18 mouse cellular contexts compared by ENCODE assay signal in the genomic region with DNA sequence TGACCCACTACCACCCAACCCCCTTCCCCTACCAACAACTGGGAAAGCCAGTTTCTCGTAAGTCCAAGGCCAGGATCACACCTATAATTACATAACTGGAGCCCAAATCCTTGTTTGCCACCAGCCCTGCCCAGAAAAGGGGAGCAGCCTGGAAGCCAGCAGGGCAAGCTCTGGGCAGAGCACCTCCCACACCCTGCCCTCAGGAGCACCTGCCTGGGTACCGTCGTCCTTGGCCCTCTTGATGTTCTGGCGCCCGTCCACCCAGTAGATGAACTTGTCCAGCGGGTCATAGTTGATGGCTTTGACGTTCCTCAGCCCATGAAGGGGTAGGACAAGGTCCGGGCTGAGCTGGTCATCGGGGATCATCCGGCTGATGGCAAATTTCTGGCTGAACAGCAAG. TPM values are rescaled to one million over a fixed set of nuclear protein-coding genes. Genes with fewer than 3 reads are reported as not detected.
DNase-seq lines count a peak whose midpoint lies in the region; ATAC-seq and TF ChIP-seq lines count a peak whose summit lies in the region.
"Had no signal": no experiment of that assay in that cellular context is flagged by ENCODE, and none has a peak within 500 bp of the region (broad histone marks: within the 10 kb centered on the region; RNA-seq: fewer than 3 reads in every experiment).

No protein-coding gene starts in this region.

- H3K4me2 ChIP-seq in embryonic facial prominence, embryonic 14.5 days (ENCODE audit: low read depth, low read length) = no peak overlapping the region
- no peak overlapping the region for H3K4me2 ChIP-seq in liver, postnatal 0 days (ENCODE audit: low read depth, low read length)
- no peak overlapping the region for H3K4me2 ChIP-seq in embryonic facial prominence, embryonic 15.5 days (replicated peaks)
- H3K4me2 ChIP-seq in forebrain, embryonic 11.5 days (ENCODE audit: low read depth, low read length, severe bottlenecking) = no peak overlapping the region
- H3K4me2 ChIP-seq: forebrain, embryonic 13.5 days; hindbrain, embryonic 12.5 days; limb, embryonic 12.5 days; liver, embryonic 12.5 days; lung, embryonic 15.5 days; midbrain, embryonic 13.5 days had no signal

- no peaks in the 10 kb centered on the region for H3K9me3 ChIP-seq in embryonic facial prominence, embryonic 14.5 days (ENCODE audit: control insufficient read depth, low read length)
- H3K9me3 ChIP-seq in embryonic facial prominence, embryonic 10.5 days = no peaks in the 10 kb centered on the region
- H3K9me3 ChIP-seq in liver, postnatal 0 days (ENCODE audit: low read length) = no peaks in the 10 kb centered on the region
- no peaks in the 10 kb centered on the region for H3K9me3 ChIP-seq in embryonic facial prominence, embryonic 15.5 days (replicated peaks)
- H3K9me3 ChIP-seq in forebrain, embryonic 11.5 days (ENCODE audit: control insufficient read depth, low read length) = no peaks in the 10 kb centered on the region
- H3K9me3 ChIP-seq: forebrain, embryonic 13.5 days; hindbrain, embryonic 12.5 days; limb, embryonic 12.5 days; liver, embryonic 12.5 days; lung, embryonic 15.5 days; midbrain, embryonic 13.5 days had no signal

- 90% methylated on average over 10 of the region's 10 CpGs for WGBS in embryonic facial prominence, embryonic 14.5 days
- 91% methylated on average over 10 of the region's 10 CpGs for WGBS in embryonic facial prominence, embryonic 10.5 days
- 21% methylated on average over 10 of the region's 10 CpGs for WGBS in liver, adult 2 months
- WGBS in liver, postnatal 0 days (ENCODE audit: insufficient replicate concordance) = 75% methylated on average over 10 of the region's 10 CpGs
- WGBS in embryonic facial prominence, embryonic 15.5 days = 84% methylated on average over 10 of the region's 10 CpGs
- WGBS in forebrain, embryonic 11.5 days = 92% methylated on average over 10 of the region's 10 CpGs

- peaks cover 81% of the 10 kb centered on the region for H3K36me3 ChIP-seq in embryonic facial prominence, embryonic 14.5 days (ENCODE audit: control insufficient read depth, insufficient read depth, low read length)
- peaks cover 96% of the 10 kb centered on the region for H3K36me3 ChIP-seq in embryonic facial prominence, embryonic 10.5 days (replicated peaks)
- H3K36me3 ChIP-seq in liver, adult 2 months (ENCODE audit: control insufficient read depth, insufficient read depth, low read length) = peaks cover 15% of the 10 kb centered on the region
- H3K36me3 ChIP-seq in liver, postnatal 0 days (replicated peaks; ENCODE audit: insufficient read depth, low read length) = peaks cover 48% of the 10 kb centered on the region
- H3K36me3 ChIP-seq in embryonic facial prominence, embryonic 15.5 days = peaks cover 89% of the 10 kb centered on the region
- no peaks in the 10 kb centered on the region; the same call in 1 of the 2 replicates for H3K36me3 ChIP-seq in forebrain, embryonic 11.5 days (ENCODE audit: control insufficient read depth, insufficient read depth, low read length)

- H3K79me2 ChIP-seq in liver, adult 2 months (ENCODE audit: control insufficient read depth, insufficient read depth, low read length) = no peaks in the 10 kb centered on the region

- no peak for TF ChIP-seq CTCF in liver, adult 2 months (IDR thresholded peaks at IDR 0.05; ENCODE audit: low read depth, low read length)
- TF ChIP-seq CTCF in liver, postnatal 0 days (IDR thresholded peaks at IDR 0.05; ENCODE audit: low read depth) = no peak

- H3K27me3 ChIP-seq in embryonic facial prominence, embryonic 14.5 days (replicated peaks; ENCODE audit: control insufficient read depth, insufficient read depth, low read length) = no peaks in the 10 kb centered on the region
- H3K27me3 ChIP-seq in embryonic facial prominence, embryonic 10.5 days (replicated peaks; ENCODE audit: low read depth, poor library complexity, severe bottlenecking) = no peaks in the 10 kb centered on the region
- H3K27me3 ChIP-seq in liver, adult 2 months (ENCODE audit: control insufficient read depth, insufficient read depth, low read length) = no peaks in the 10 kb centered on the region
- no peaks in the 10 kb centered on the region for H3K27me3 ChIP-seq in liver, postnatal 0 days (ENCODE audit: insufficient read depth, low read length)
- H3K27me3 ChIP-seq in embryonic facial prominence, embryonic 15.5 days = no peaks in the 10 kb centered on the region
- H3K27me3 ChIP-seq in forebrain, embryonic 11.5 days (ENCODE audit: control insufficient read depth, insufficient read depth, low read length) = no peaks in the 10 kb centered on the region
- H3K27me3 ChIP-seq: forebrain, embryonic 13.5 days; hindbrain, embryonic 12.5 days; limb, embryonic 12.5 days; liver, embryonic 12.5 days; lung, embryonic 15.5 days; midbrain, embryonic 13.5 days had no signal

- H3K4me3 ChIP-seq in embryonic facial prominence, embryonic 14.5 days (ENCODE audit: low read depth, low read length) = no peak overlapping the region
- H3K4me3 ChIP-seq in embryonic facial prominence, embryonic 10.5 days = no peak overlapping the region
- no peak overlapping the region for H3K4me3 ChIP-seq in liver, adult 2 months (ENCODE audit: insufficient read depth, low read depth, low read length)
- no peak overlapping the region for H3K4me3 ChIP-seq in liver, postnatal 0 days (ENCODE audit: low read depth, low read length)
- no peak overlapping the region for H3K4me3 ChIP-seq in embryonic facial prominence, embryonic 15.5 days (replicated peaks)
- H3K4me3 ChIP-seq in forebrain, embryonic 11.5 days (ENCODE audit: low read depth, low read length) = no peak overlapping the region
- H3K4me3 ChIP-seq: erythroblast, embryonic 14.5 days; forebrain, embryonic 13.5 days; hindbrain, embryonic 12.5 days; layer of hippocampus, adult 2 months; limb, embryonic 12.5 days; liver, embryonic 12.5 days; lung, embryonic 15.5 days; midbrain, embryonic 13.5 days had no signal

- no peak for TF ChIP-seq POLR2A in liver, adult 2 months (IDR thresholded peaks at IDR 0.05; ENCODE audit: extremely low read depth, insufficient read depth, low read length)

- DNase-seq in embryonic facial prominence, embryonic 14.5 days (ENCODE audit: low spot score) = peak; percentile 8
- DNase-seq in embryonic facial prominence, embryonic 10.5 days (ENCODE audit: low spot score) = no peak
- DNase-seq in liver, adult 2 months (ENCODE audit: extremely low read depth, low read depth, low spot score) = peak; percentile 89
- no peak for DNase-seq in liver, postnatal 0 days
- peak; percentile 58 for DNase-seq in lung, postnatal 36 days
- DNase-seq in forebrain, embryonic 11.5 days (ENCODE audit: low spot score) = no peak
- DNase-seq: adrenal gland, postnatal 25 days; cerebellum, adult 9-11 months had no signal

- no peak for TF ChIP-seq EP300 in liver, postnatal 0 days (IDR thresholded peaks at IDR 0.05; ENCODE audit: low read depth)

- no peak overlapping the region for H3K9ac ChIP-seq in embryonic facial prominence, embryonic 14.5 days (ENCODE audit: low read depth, low read length)
- no peak overlapping the region for H3K9ac ChIP-seq in liver, adult 2 months (ENCODE audit: low read depth, low read length)
- no peak overlapping the region for H3K9ac ChIP-seq in liver, postnatal 0 days (replicated peaks)
- no peak overlapping the region for H3K9ac ChIP-seq in embryonic facial prominence, embryonic 15.5 days
- no peak overlapping the region for H3K9ac ChIP-seq in forebrain, embryonic 11.5 days (ENCODE audit: low read length)
- H3K9ac ChIP-seq: forebrain, embryonic 13.5 days; hindbrain, embryonic 12.5 days; limb, embryonic 12.5 days; liver, embryonic 12.5 days; lung, embryonic 15.5 days; midbrain, embryonic 13.5 days had no signal

- H3K4me1 ChIP-seq in embryonic facial prominence, embryonic 14.5 days (ENCODE audit: control insufficient read depth, insufficient read depth, low read length) = no peaks in the 10 kb centered on the region
- no peaks in the 10 kb centered on the region for H3K4me1 ChIP-seq in embryonic facial prominence, embryonic 10.5 days
- H3K4me1 ChIP-seq in liver, adult 2 months (ENCODE audit: control insufficient read depth, insufficient read depth, low read length) = 0 out of 2 replicates have a peak, but pooled peaks cover 3% of the 10 kb centered on the region
- H3K4me1 ChIP-seq in liver, postnatal 0 days (ENCODE audit: insufficient read depth) = no peaks in the 10 kb centered on the region; the same call in 1 of the 2 replicates
- H3K4me1 ChIP-seq in embryonic facial prominence, embryonic 15.5 days = no peaks in the 10 kb centered on the region
- no peaks in the 10 kb centered on the region for H3K4me1 ChIP-seq in forebrain, embryonic 11.5 days (replicated peaks; ENCODE audit: control insufficient read depth, insufficient read depth, low read length)
- H3K4me1 ChIP-seq: forebrain, embryonic 13.5 days; hindbrain, embryonic 12.5 days; limb, embryonic 12.5 days; liver, embryonic 12.5 days; midbrain, embryonic 13.5 days had no signal

- no peak for ATAC-seq in embryonic facial prominence, embryonic 14.5 days (ENCODE audit: low read depth)
- no peak for ATAC-seq in liver, postnatal 0 days
- no peak for ATAC-seq in embryonic facial prominence, embryonic 15.5 days (ENCODE audit: insufficient number of reproducible peaks, low FRiP score, low TSS enrichment, low read depth)
- ATAC-seq in forebrain, embryonic 11.5 days (replicated peaks; ENCODE audit: low FRiP score) = no peak
- ATAC-seq: forebrain, embryonic 13.5 days; intestine, postnatal 0 days; liver, embryonic 12.5 days; midbrain, embryonic 13.5 days had no signal

- no peak overlapping the region for H3K27ac ChIP-seq in embryonic facial prominence, embryonic 14.5 days (replicated peaks; ENCODE audit: low read depth, low read length)
- H3K27ac ChIP-seq in embryonic facial prominence, embryonic 10.5 days (replicated peaks) = no peak overlapping the region
- 0 out of 2 replicates have a peak overlapping the region, but pooled peaks have one; percentile 10 for H3K27ac ChIP-seq in liver, adult 2 months (replicated peaks; ENCODE audit: insufficient read depth, low read depth, low read length)
- no peak overlapping the region for H3K27ac ChIP-seq in liver, postnatal 0 days (ENCODE audit: low read depth)
- H3K27ac ChIP-seq in embryonic facial prominence, embryonic 15.5 days (replicated peaks) = 0 out of 2 replicates have a peak overlapping the region, but pooled peaks have one; percentile 14
- H3K27ac ChIP-seq in forebrain, embryonic 11.5 days (ENCODE audit: low read depth, low read length) = no peak overlapping the region
- H3K27ac ChIP-seq: forebrain, embryonic 13.5 days; hindbrain, embryonic 12.5 days; layer of hippocampus, adult 2 months; limb, embryonic 12.5 days; liver, embryonic 12.5 days; lung, embryonic 15.5 days; midbrain, embryonic 13.5 days had no signal

RNA-seq across cellular contexts. Expression of a gene that starts 34.3 kb away (rescaled TPM):
- polyA plus RNA-seq in embryonic facial prominence, embryonic 14.5 days (2014; fragmentation: Nextera tagmentation; extraction: Ambion mirVana) = 55.5 and 58.9 TPM in 2 replicates
- 70.6 and 73.9 TPM in 2 replicates for polyA plus RNA-seq in embryonic facial prominence, embryonic 10.5 days (2016; fragmentation: Nextera tagmentation; extraction: Ambion mirVana)
- 57.5 and 63.7 TPM in 2 replicates for total RNA-seq in liver, adult 2 months (2014; rRNA removed)
- 24.7 and 27.7 TPM in 2 replicates for polyA plus RNA-seq in liver, adult 2 months (2012; rRNA removed)
- polyA plus RNA-seq in liver, postnatal 0 days (2015; fragmentation: Nextera tagmentation; extraction: Ambion mirVana) = 14.5 and 16.4 TPM in 2 replicates
- polyA plus RNA-seq in embryonic facial prominence, embryonic 15.5 days (2015; fragmentation: Nextera tagmentation; extraction: Ambion mirVana) = 50.1 and 55.0 TPM in 2 replicates
- polyA plus RNA-seq in forebrain, embryonic 11.5 days (2014; fragmentation: Nextera tagmentation; extraction: Ambion mirVana) = 92.3 and 94.1 TPM in 2 replicates

Comparison
In these comparisons a context has a peak if more than half of its experiments do, and no peak if none do; other contexts are left out.
1. DNase-seq: peak in embryonic facial prominence, embryonic 14.5 days (single experiment), liver, adult 2 months (single experiment) and lung, postnatal 36 days (single experiment); none in embryonic facial prominence, embryonic 10.5 days (single experiment), liver, postnatal 0 days (single experiment) and forebrain, embryonic 11.5 days (single experiment).
2. H3K27ac ChIP-seq: peak in liver, adult 2 months (single experiment) and embryonic facial prominence, embryonic 15.5 days (single experiment); none in embryonic facial prominence, embryonic 14.5 days (single experiment), embryonic facial prominence, embryonic 10.5 days (single experiment), liver, postnatal 0 days (single experiment) and forebrain, embryonic 11.5 days (single experiment).